Mouse (Mus musculus): ENCODE results near the gene 2210407C18Rik. TPM values are rescaled to one million over a fixed set of nuclear protein-coding genes. Genes with fewer than 3 reads are reported as not detected.
A peak's percentile ranks its signal among the peaks of the same experiment; 100 is the strongest.

2210407C18Rik gene
- polyA plus RNA-seq, 1 experiment, result not detected

DNA sequence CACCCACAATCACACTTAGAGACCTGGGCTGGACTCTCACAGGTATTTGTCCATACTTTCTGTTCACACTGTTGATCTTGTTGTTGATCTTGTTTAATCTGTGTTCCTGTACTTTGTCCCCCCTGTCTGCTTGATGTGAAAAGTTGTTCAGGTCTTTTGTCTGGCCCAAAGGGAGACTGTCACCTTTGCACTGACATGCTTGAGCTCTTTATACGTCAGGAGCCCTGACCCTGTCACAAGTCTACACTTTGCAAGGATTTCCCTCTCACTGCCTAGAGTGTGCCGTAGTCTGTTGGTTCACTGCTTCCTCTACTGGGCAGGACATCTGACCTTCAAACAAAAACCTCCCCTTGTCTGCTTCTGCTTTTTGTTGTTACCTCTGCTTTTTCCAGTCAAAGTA is 11.2 kb downstream of the 2210407C18Rik start:
- H3K4me1 ChIP-seq (ENCODE audit: control insufficient read depth, insufficient read depth, low read length), result no peaks in the 10 kb centered on the region
- 45% methylated on average over 2 of the region's 2 CpGs for WGBS
- TF ChIP-seq CTCF (IDR thresholded peaks at IDR 0.05; ENCODE audit: insufficient read depth, low read length), result no peak
- TF ChIP-seq POLR2A (IDR thresholded peaks at IDR 0.05; ENCODE audit: borderline replicate concordance, extremely low read depth, low read depth, low read length), result no peak
- no peak for DNase-seq
- no peak overlapping the region for H3K4me3 ChIP-seq (replicated peaks; ENCODE audit: extremely low read depth, low read depth, low read length)

DNA sequence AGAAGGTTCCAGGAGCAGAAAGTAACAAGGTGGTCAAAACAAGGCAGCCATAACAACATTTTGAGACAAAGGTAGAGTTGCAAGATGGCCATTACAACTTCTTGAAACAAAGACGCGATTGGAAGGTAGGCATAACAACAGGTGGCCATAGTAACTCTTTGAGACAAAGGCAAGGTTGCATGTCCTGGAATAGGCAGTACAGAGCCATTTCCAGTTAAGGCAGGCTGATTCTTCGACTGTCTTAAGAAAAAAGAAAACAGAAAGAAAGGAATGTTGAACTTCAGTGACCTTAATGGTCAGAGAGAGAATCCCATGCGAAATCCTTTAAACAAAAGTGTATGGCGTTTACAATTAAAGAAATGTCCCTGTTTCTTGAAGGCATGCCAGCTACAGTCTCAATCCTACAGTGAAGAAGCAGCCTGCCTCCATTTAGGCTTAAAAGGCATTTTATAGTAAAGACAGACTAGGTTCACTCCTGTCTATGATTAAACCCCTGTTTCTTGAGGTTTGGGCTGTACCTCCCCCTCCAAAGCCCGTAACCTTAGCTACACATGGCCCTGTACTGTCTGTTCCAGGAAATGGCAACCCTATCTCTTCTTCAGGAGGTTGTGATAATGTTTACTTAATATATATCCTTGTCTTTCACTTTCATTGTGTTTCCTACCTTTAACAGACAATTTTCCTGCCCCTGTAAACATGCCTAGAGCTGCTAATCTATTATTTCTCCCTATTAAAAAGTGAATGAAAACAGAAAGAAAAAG is 12.9 kb downstream of the 2210407C18Rik start:
- H3K4me3 ChIP-seq (replicated peaks; ENCODE audit: extremely low read depth, low read depth, low read length), result no peak overlapping the region
- 65% methylated on average over 6 of the region's 6 CpGs for WGBS
- DNase-seq, result no peak
- H3K4me1 ChIP-seq (ENCODE audit: control insufficient read depth, insufficient read depth, low read length), result no peaks in the 10 kb centered on the region
- TF ChIP-seq POLR2A (IDR thresholded peaks at IDR 0.05; ENCODE audit: borderline replicate concordance, extremely low read depth, low read depth, low read length), result no peak
- no peak for TF ChIP-seq CTCF (IDR thresholded peaks at IDR 0.05; ENCODE audit: insufficient read depth, low read length)

DNA sequence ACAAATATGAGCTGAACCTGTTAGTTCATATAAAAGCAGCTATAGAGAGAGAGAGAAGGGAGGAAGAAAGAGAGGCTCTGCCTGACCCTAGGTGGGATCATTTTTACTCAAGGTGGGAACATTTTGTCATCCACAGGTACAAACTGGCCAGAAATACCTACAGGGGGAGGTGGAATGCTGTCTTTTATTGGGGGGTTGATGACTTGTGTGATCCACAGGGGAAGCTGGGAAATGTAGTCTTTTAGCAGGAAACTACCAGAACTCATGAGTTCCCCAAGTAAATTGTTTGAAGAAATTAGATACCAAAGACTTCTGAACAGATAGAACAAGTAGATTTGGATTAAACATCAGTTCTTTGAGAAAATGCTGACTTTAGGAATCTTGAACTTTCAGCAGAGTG is 13.8 kb downstream of the 2210407C18Rik start:
- no peak for DNase-seq
- H3K4me3 ChIP-seq (replicated peaks; ENCODE audit: extremely low read depth, low read depth, low read length), result no peak overlapping the region
- TF ChIP-seq CTCF (IDR thresholded peaks at IDR 0.05; ENCODE audit: insufficient read depth, low read length), result no peak
- H3K4me1 ChIP-seq (ENCODE audit: control insufficient read depth, insufficient read depth, low read length), result no peaks in the 10 kb centered on the region

DNA sequence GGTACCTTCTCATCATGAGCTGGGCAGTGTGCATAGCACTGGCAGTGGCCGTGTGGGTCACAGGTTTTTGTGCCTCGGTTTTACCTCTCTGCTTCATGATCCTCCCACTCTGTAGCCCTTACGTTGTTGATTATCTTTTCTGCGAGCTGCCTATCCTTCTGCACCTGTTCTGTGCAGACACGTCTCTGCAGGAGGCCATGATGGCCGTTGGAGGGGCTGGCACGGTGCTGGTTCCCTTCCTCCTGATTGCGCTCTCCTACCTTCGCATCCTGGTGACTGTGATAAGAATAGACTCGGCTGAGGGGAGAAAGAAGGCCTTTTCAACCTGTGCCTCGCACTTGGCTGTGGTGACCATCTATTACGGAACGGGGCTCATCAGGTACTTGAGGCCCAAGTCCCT is 18.0 kb downstream of the 2210407C18Rik start:
- no peak for TF ChIP-seq CTCF (IDR thresholded peaks at IDR 0.05; ENCODE audit: insufficient read depth, low read length)
- TF ChIP-seq POLR2A (IDR thresholded peaks at IDR 0.05; ENCODE audit: borderline replicate concordance, extremely low read depth, low read depth, low read length), result no peak
- 78% methylated on average over 13 of the region's 13 CpGs for WGBS
- DNase-seq, result no peak
- no peak overlapping the region for H3K4me3 ChIP-seq (replicated peaks; ENCODE audit: extremely low read depth, low read depth, low read length)
- no peaks in the 10 kb centered on the region for H3K4me1 ChIP-seq (ENCODE audit: control insufficient read depth, insufficient read depth, low read length)

DNA sequence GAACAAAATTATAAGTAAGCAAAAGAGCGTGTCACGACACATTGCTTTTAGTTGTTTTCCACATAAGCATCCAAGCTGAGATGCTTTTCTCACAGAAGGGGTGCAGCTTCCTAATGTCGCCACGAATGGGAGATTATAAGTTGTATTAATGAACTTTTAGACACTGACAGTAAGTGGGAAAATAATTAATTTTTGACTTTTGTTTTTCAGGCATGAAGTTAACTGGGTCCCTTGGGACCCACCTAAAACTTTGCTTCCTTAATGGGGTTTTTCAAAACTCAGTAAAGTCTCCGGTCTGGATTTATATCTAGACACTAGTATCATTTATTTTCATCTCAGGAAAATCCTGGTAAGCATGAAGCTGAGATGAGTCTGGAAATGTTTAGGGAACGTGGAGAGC is 21.1 kb downstream of the 2210407C18Rik start, which contains the start of gene Olfr324:
Gene Olfr324 (plus strand): TSS at position 301 of the 400 bp plus-strand sequence.
- Histone ChIP-seq H3K4me1 (ENCODE audit: control insufficient read depth, insufficient read depth, low read length) (no peaks in the 10 kb centered on the region), H3K4me3 (replicated peaks; ENCODE audit: extremely low read depth, low read depth, low read length) (no peak within 1 kb of the TSS)
- 78% methylated on average over 6 of the region's 6 CpGs for WGBS
- DNase-seq, result no peak
- TF ChIP-seq CTCF (IDR thresholded peaks at IDR 0.05; ENCODE audit: insufficient read depth, low read length) (no peak), POLR2A (IDR thresholded peaks at IDR 0.05; ENCODE audit: borderline replicate concordance, extremely low read depth, low read depth, low read length) (no peak)

DNA sequence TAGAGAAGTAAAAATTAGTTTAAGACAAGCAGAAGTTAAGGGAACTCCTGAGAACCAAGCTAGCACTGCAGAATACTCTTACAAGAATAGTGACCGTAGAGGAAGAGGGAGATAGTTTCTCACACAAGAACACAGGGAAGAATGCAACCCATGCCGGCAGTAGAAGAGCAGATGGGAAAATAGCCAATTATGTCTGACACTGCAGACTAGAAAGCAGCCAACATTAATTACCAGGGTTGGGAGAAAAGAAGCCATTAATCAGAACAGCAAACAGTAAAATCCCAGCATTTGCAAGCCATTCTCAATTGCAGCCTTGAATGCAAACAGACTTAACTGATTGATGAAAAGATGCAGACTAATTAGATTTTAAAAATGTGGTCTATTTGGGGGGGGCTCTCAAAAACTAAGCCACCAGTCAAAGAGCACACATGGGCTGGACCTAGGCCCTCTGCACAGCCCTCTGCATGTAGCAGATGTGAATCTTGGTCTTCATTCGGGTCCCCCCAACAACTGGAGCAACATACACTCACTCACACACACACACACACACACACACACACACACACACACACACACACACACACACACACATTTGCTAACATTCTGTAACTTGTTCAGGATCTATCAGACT is 27.1 kb downstream of the 2210407C18Rik start:
- WGBS, result 55% methylated on average over 3 of the region's 3 CpGs
- DNase-seq, result no peak
- Histone ChIP-seq H3K4me3 (replicated peaks; ENCODE audit: extremely low read depth, low read depth, low read length) (no peak overlapping the region), H3K4me1 (ENCODE audit: control insufficient read depth, insufficient read depth, low read length) (no peaks in the 10 kb centered on the region)
- TF ChIP-seq POLR2A (IDR thresholded peaks at IDR 0.05; ENCODE audit: borderline replicate concordance, extremely low read depth, low read depth, low read length) (no peak), CTCF (IDR thresholded peaks at IDR 0.05; ENCODE audit: insufficient read depth, low read length) (no peak)

DNA sequence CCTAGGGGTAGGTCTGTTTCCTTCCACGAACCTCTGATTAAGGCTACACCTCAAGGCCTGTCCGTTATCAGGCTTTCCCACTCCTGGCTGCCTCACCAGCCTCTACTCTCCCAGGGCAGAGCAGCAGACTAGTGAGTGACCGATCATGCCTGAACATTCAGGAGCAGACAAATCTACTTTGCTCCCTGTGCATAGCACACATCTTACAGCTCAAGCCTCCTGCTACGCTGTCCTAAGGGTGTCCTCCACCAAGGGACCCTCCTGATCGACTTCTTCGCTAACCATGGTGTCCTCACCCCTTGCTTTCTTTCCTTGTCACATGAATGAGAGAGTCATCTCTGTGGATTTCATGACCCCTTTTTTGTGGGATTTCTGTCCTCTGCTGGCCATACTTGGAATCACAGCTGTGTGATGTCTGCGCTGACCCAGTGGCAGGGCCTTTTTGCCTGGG is 28.0 kb downstream of the 2210407C18Rik start:
- WGBS, result 67% methylated on average over 7 of the region's 7 CpGs
- no peaks in the 10 kb centered on the region for H3K4me1 ChIP-seq (ENCODE audit: control insufficient read depth, insufficient read depth, low read length)
- no peak overlapping the region for H3K4me3 ChIP-seq (replicated peaks; ENCODE audit: extremely low read depth, low read depth, low read length)
- DNase-seq, result peak; percentile 22
- TF ChIP-seq CTCF (IDR thresholded peaks at IDR 0.05; ENCODE audit: insufficient read depth, low read length) (0 out of 2 replicates have a peak, but pooled peaks have one; percentile 29), POLR2A (IDR thresholded peaks at IDR 0.05; ENCODE audit: borderline replicate concordance, extremely low read depth, low read depth, low read length) (no peak)

DNA sequence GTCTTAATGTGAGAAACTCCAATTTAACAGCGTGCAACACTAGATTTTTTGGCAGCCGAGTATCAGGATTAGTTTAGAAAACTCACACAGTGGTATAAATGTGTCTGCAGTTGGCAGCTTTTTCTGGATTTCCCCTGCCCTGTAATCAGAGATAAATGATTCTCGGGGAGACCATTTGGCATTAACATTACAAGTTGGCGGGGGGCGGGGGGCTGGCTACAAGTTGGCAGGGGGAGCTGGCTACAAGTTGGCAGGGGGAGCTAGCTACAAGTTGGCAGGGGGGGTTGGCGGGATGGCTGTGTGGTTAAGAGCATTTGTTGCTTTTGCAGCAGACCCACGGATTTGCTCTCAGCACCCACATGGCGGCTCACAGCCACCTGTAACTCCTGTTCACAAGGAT is 37.2 kb downstream of the 2210407C18Rik start:
- 62% methylated on average over 8 of the region's 8 CpGs for WGBS
- TF ChIP-seq POLR2A (IDR thresholded peaks at IDR 0.05; ENCODE audit: borderline replicate concordance, extremely low read depth, low read depth, low read length) (no peak), CTCF (IDR thresholded peaks at IDR 0.05; ENCODE audit: insufficient read depth, low read length) (no peak)
- H3K4me1 ChIP-seq (ENCODE audit: control insufficient read depth, insufficient read depth, low read length), result no peaks in the 10 kb centered on the region
- no peak for DNase-seq
- H3K4me3 ChIP-seq (replicated peaks; ENCODE audit: extremely low read depth, low read depth, low read length), result no peak overlapping the region

DNA sequence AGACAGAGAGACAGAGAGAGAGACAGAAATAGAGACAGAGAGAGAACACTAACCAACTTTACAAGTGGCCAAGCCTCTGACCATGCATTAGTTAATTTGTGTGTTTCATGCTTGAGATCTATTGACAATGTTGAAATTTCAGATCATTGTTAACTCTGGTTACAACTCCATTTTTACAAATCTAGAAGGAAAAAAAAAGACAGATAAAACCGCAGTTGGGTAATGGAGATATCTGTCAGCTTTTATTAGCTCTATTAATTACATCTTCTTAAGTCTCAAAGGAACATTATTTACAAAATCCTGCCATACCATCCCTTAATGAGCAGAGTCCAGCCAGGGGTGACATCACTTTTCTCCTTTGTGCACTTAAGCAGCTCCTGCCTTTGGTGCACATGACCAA is 38.4 kb downstream of the 2210407C18Rik start, which contains the start of gene Olfr325:
Gene Olfr325 (plus strand): TSS at position 301 of the 400 bp plus-strand sequence.
- no peak for DNase-seq
- H3K4me3 ChIP-seq (replicated peaks; ENCODE audit: extremely low read depth, low read depth, low read length), result no peak within 1 kb of the TSS
- no peak for TF ChIP-seq CTCF (IDR thresholded peaks at IDR 0.05; ENCODE audit: insufficient read depth, low read length)
- no peak for TF ChIP-seq POLR2A (IDR thresholded peaks at IDR 0.05; ENCODE audit: borderline replicate concordance, extremely low read depth, low read depth, low read length)
- 75% methylated on average over 1 of the region's 1 CpGs for WGBS
- H3K4me1 ChIP-seq (ENCODE audit: control insufficient read depth, insufficient read depth, low read length), result no peaks in the 10 kb centered on the region

DNA sequence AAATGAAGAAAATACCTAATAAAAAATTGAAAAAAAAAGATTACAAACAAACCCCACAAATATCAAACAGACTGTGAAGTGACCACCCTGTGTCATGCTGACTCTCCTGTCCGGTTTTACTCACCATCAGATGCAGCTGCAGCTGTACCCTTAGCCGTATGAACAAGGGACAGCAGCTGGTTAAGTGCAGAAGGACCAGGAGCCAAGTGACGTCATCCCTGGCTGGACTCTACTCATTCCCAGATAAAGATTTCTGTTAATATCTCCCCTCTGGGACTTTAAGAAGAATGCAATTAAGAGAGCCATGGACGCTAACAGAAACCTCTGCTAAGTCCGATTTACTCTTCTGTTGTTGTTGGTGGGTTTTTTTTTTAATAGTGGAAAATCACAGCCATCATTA is 45.5 kb downstream of the 2210407C18Rik start, which contains the start of gene Olfr224:
Gene Olfr224 (minus strand): TSS at position 149 of the 400 bp plus-strand sequence.
- TF ChIP-seq POLR2A (IDR thresholded peaks at IDR 0.05; ENCODE audit: borderline replicate concordance, extremely low read depth, low read depth, low read length) (no peak), CTCF (IDR thresholded peaks at IDR 0.05; ENCODE audit: insufficient read depth, low read length) (no peak)
- Histone ChIP-seq H3K4me1 (ENCODE audit: control insufficient read depth, insufficient read depth, low read length) (no peaks in the 10 kb centered on the region), H3K4me3 (replicated peaks; ENCODE audit: extremely low read depth, low read depth, low read length) (no peak within 1 kb of the TSS)
- DNase-seq, result no peak
- WGBS, result 59% methylated on average over 5 of the region's 5 CpGs

Other genes with a start within 250 kb of the 2210407C18Rik start
- gene Lypd8, start 237.0 kb downstream of the 2210407C18Rik start, polyA plus RNA-seq (2012; rRNA removed), result 0.71 and 47.1 TPM in 2 replicates
- 1.7 TPM in 1 of 2 replicates, not detected in the other for gene 1810065E05Rik, start 195.0 kb downstream of the 2210407C18Rik start, polyA plus RNA-seq (2012; rRNA removed)
- not detected in 2 replicates for gene Gm12253, start 183.5 kb downstream of the 2210407C18Rik start, polyA plus RNA-seq (2012; rRNA removed)
- gene Lypd9, start 163.2 kb downstream of the 2210407C18Rik start, polyA plus RNA-seq (2012; rRNA removed), result not detected in 2 replicates
- gene Olfr30, start 153.8 kb downstream of the 2210407C18Rik start, polyA plus RNA-seq (2012; rRNA removed), result not detected in 2 replicates
- gene Olfr332, start 123.5 kb downstream of the 2210407C18Rik start, polyA plus RNA-seq (2012; rRNA removed), result not detected in 2 replicates
- gene Olfr331, start 113.5 kb downstream of the 2210407C18Rik start, polyA plus RNA-seq (2012; rRNA removed), result not detected in 2 replicates
- not detected in 2 replicates for gene Olfr330, start 81.2 kb downstream of the 2210407C18Rik start, polyA plus RNA-seq (2012; rRNA removed)
- 0.08 TPM in 1 of 2 replicates, not detected in the other for gene Olfr329-ps, start 69.7 kb downstream of the 2210407C18Rik start, polyA plus RNA-seq (2012; rRNA removed)
- gene Olfr328, start 60.4 kb downstream of the 2210407C18Rik start, polyA plus RNA-seq (2012; rRNA removed), result not detected in 2 replicates
- 0.07 TPM in 1 of 2 replicates, not detected in the other for gene Olfr224, start 45.5 kb downstream of the 2210407C18Rik start, polyA plus RNA-seq (2012; rRNA removed)
- gene Olfr325, start 38.3 kb downstream of the 2210407C18Rik start, polyA plus RNA-seq (2012; rRNA removed), result not detected in 2 replicates
- not detected in 2 replicates for gene Olfr324, start 21.0 kb downstream of the 2210407C18Rik start, polyA plus RNA-seq (2012; rRNA removed)
- not detected in 2 replicates for gene Olfr323, start 14.4 kb upstream of the 2210407C18Rik start, polyA plus RNA-seq (2012; rRNA removed)
- 0.08 TPM in 1 of 2 replicates, not detected in the other for gene Trim58, start 24.4 kb upstream of the 2210407C18Rik start, polyA plus RNA-seq (2012; rRNA removed)
- gene Olfr322, start 42.7 kb upstream of the 2210407C18Rik start, polyA plus RNA-seq (2012; rRNA removed), result not detected in 2 replicates
- not detected in 2 replicates for gene Olfr320, start 65.0 kb upstream of the 2210407C18Rik start, polyA plus RNA-seq (2012; rRNA removed)
- gene Olfr319, start 83.1 kb upstream of the 2210407C18Rik start, polyA plus RNA-seq (2012; rRNA removed), result not detected in 2 replicates
- gene Olfr318, start 107.9 kb upstream of the 2210407C18Rik start, polyA plus RNA-seq (2012; rRNA removed), result not detected in 2 replicates
- gene Olfr317, start 123.1 kb upstream of the 2210407C18Rik start, polyA plus RNA-seq (2012; rRNA removed), result not detected in 2 replicates
- gene Olfr316, start 136.7 kb upstream of the 2210407C18Rik start, polyA plus RNA-seq (2012; rRNA removed), result not detected in 2 replicates
- not detected in 2 replicates for gene Olfr315, start 157.1 kb upstream of the 2210407C18Rik start, polyA plus RNA-seq (2012; rRNA removed)
- not detected in 2 replicates for gene Olfr314, start 166.9 kb upstream of the 2210407C18Rik start, polyA plus RNA-seq (2012; rRNA removed)
- gene Fam183b, start 185.9 kb upstream of the 2210407C18Rik start, polyA plus RNA-seq (2012; rRNA removed), result 10.7 and 18.1 TPM in 2 replicates
- gene Olfr313, start 198.9 kb upstream of the 2210407C18Rik start, polyA plus RNA-seq (2012; rRNA removed), result not detected in 2 replicates
- gene Olfr312, start 213.2 kb upstream of the 2210407C18Rik start, polyA plus RNA-seq (2012; rRNA removed), result not detected in 2 replicates
- not detected in 2 replicates for gene Olfr311, start 223.2 kb upstream of the 2210407C18Rik start, polyA plus RNA-seq (2012; rRNA removed)
- gene Gm12258, start 231.1 kb upstream of the 2210407C18Rik start, polyA plus RNA-seq (2012; rRNA removed), result 2.8 and 4.0 TPM in 2 replicates

Data from lung, adult 2 months (tissue).